Mouse (Mus musculus): Measurements from ENCODE around the gene Ssh3. TPM values are rescaled to one million over a fixed set of nuclear protein-coding genes. Genes with fewer than 3 reads are reported as not detected.

Gene Ssh3
- polyA plus RNA-seq, 1 experiment from 2014 or later, result 22.7 TPM

DNA sequence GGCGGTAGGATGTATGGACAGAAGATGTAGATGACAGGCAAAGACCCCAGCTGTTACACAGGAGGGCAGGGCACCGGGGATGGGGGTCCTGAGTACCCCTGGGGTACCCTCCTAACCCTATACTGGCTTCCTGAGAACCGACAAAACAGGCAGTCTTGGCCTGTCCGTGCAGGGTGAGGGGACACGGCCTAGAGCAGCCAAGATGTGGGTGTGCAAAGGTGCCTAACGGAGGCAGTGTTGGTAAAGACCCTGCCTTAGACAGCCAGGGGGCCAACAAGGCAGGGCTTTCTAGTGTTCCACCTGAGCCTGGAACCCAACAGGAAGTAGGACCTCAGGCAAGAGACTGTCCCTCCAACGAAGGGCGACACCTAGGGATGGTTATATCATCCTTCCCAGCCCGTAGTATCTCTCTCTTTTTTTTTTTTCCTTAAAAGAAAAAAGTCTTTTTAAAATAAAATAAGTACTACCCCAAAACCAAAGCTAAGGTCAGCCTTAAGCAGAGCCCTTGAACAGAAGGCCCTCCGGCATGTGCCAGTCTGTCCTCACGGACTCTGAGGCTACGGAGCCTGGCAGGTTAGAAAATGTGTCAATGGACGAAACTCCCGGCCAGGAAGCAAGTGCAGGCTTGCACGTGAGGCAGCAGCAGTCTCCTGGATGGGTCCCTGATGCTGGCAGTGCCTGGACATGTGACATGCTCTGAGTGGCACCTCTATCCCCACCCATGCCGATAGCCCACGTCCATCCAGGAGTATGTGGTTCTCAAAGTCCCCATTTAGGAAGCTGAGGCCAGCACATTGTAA is 29.5 kb upstream of the Ssh3 start:
- no peaks in the 10 kb centered on the region for H3K27me3 ChIP-seq (replicated peaks; ENCODE audit: insufficient read depth, low read length)
- no peaks in the 10 kb centered on the region for H3K36me3 ChIP-seq (ENCODE audit: insufficient read depth, low read length)
- no peak overlapping the region for H3K27ac ChIP-seq (ENCODE audit: low read length)
- H3K9me3 ChIP-seq (ENCODE audit: low read length), result no peaks in the 10 kb centered on the region
- no peak overlapping the region for H3K9ac ChIP-seq (replicated peaks; ENCODE audit: low read depth)
- H3K4me2 ChIP-seq (replicated peaks; ENCODE audit: low read depth, low read length), result no peak overlapping the region
- no peak for ATAC-seq
- peaks cover 38% of the 10 kb centered on the region for H3K4me1 ChIP-seq (ENCODE audit: insufficient read depth, low read depth, low read length)
- TF ChIP-seq EP300 (IDR thresholded peaks at IDR 0.05) (no peak), CTCF (IDR thresholded peaks at IDR 0.05) (no peak)
- WGBS, result 82% methylated on average over 17 of the region's 17 CpGs
- no peak overlapping the region for H3K4me3 ChIP-seq (ENCODE audit: low read depth, low read length)
- DNase-seq (ENCODE audit: low spot score), result no peak

DNA sequence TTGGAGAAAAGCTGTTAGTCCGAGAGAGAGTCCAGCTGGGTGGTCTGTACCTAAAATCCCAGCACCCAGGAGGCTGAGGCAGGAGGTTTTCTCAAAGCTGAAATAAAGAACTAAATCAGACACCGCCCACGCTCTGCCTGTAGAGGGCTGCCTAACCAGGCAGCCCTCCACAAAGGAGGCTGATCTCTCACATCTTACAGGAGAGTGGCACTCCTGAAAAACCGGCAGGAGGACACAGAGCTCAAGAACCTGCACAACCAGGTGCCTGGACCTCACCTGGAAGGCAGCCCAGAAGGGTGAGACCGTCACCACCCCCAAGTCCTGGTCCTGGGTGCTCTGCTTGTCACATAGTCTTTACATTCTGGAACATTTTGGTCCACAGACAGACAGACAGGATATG is 28.9 kb upstream of the Ssh3 start:
- ATAC-seq (no peak), DNase-seq (ENCODE audit: low spot score) (peak; percentile 44)
- 73% methylated on average over 5 of the region's 5 CpGs for WGBS
- H3K27me3 ChIP-seq (replicated peaks; ENCODE audit: insufficient read depth, low read length), result no peaks in the 10 kb centered on the region
- TF ChIP-seq CTCF (IDR thresholded peaks at IDR 0.05) (peak; percentile 27; the same call in 1 of the 2 replicates), EP300 (IDR thresholded peaks at IDR 0.05) (no peak)
- no peaks in the 10 kb centered on the region for H3K9me3 ChIP-seq (ENCODE audit: low read length)
- no peaks in the 10 kb centered on the region for H3K36me3 ChIP-seq (ENCODE audit: insufficient read depth, low read length)
- no peak overlapping the region for H3K4me3 ChIP-seq (ENCODE audit: low read depth, low read length)
- H3K4me1 ChIP-seq (ENCODE audit: insufficient read depth, low read depth, low read length), result peaks cover 32% of the 10 kb centered on the region
- H3K9ac ChIP-seq (replicated peaks; ENCODE audit: low read depth), result no peak overlapping the region
- no peak overlapping the region for H3K4me2 ChIP-seq (replicated peaks; ENCODE audit: low read depth, low read length)
- H3K27ac ChIP-seq (ENCODE audit: low read length), result no peak overlapping the region

DNA sequence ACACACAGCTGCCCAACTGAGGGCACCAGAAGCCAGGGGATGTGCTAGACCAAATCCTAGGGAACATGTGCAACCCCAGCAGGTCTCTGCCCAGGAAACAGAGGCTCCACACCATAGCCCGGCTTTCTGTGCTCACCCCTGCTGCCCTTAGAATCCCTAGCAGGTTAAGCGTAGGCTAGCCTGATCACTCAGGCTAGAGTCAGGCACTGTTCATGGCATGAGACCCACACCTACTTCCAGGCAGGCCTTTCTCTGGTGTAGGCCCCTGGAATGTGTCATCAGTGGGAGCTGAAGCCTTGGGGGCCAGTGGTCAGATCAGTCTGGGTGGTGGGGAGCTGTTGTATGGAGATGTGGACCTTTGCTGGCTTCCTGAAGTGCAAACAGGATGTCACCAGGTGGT is 27.6 kb upstream of the Ssh3 start:
- H3K27ac ChIP-seq (ENCODE audit: low read length), result peak overlapping the region; percentile 38; the same call in 1 of the 2 replicates
- DNase-seq (ENCODE audit: low spot score) (no peak), ATAC-seq (no peak)
- TF ChIP-seq EP300 (IDR thresholded peaks at IDR 0.05) (no peak), CTCF (IDR thresholded peaks at IDR 0.05) (no peak)
- 67% methylated on average over 2 of the region's 2 CpGs for WGBS
- H3K4me1 ChIP-seq (ENCODE audit: insufficient read depth, low read depth, low read length), result peaks cover 22% of the 10 kb centered on the region
- no peaks in the 10 kb centered on the region for H3K27me3 ChIP-seq (replicated peaks; ENCODE audit: insufficient read depth, low read length)
- H3K9ac ChIP-seq (replicated peaks; ENCODE audit: low read depth), result no peak overlapping the region
- no peak overlapping the region for H3K4me3 ChIP-seq (ENCODE audit: low read depth, low read length)
- no peak overlapping the region for H3K4me2 ChIP-seq (replicated peaks; ENCODE audit: low read depth, low read length)
- peaks cover 12% of the 10 kb centered on the region for H3K36me3 ChIP-seq (ENCODE audit: insufficient read depth, low read length)
- no peaks in the 10 kb centered on the region for H3K9me3 ChIP-seq (ENCODE audit: low read length)

DNA sequence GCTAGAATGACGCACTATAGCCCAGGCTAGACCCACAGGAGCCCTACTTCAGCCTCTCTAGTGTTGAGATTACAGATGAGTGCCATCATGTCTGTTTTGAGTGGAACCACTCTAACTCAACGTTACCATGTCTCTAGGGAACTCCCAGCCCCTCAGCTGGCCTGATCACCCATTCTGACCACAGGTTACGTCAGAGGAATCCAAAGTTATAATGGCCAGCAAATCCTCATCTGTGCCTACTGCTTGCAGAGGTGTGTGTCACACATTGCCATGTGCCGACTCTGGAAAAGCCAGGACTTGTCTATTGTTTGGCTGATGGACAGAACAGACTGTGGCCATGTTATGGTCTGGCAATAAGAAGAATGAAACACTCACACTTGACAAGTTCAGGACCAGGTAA is 26.4 kb upstream of the Ssh3 start:
- no peaks in the 10 kb centered on the region for H3K27me3 ChIP-seq (replicated peaks; ENCODE audit: insufficient read depth, low read length)
- TF ChIP-seq CTCF (IDR thresholded peaks at IDR 0.05) (no peak), EP300 (IDR thresholded peaks at IDR 0.05) (no peak)
- ATAC-seq, result no peak
- no peak overlapping the region for H3K4me2 ChIP-seq (replicated peaks; ENCODE audit: low read depth, low read length)
- peak overlapping the region; percentile 63; the same call in 1 of the 2 replicates for H3K27ac ChIP-seq (ENCODE audit: low read length)
- peaks cover 11% of the 10 kb centered on the region for H3K4me1 ChIP-seq (ENCODE audit: insufficient read depth, low read depth, low read length)
- H3K36me3 ChIP-seq (ENCODE audit: insufficient read depth, low read length), result peaks cover 23% of the 10 kb centered on the region
- no peak overlapping the region for H3K4me3 ChIP-seq (ENCODE audit: low read depth, low read length)
- WGBS, result 67% methylated on average over 4 of the region's 4 CpGs
- H3K9me3 ChIP-seq (ENCODE audit: low read length), result no peaks in the 10 kb centered on the region
- no peak overlapping the region for H3K9ac ChIP-seq (replicated peaks; ENCODE audit: low read depth)
- no peak for DNase-seq (ENCODE audit: low spot score)

DNA sequence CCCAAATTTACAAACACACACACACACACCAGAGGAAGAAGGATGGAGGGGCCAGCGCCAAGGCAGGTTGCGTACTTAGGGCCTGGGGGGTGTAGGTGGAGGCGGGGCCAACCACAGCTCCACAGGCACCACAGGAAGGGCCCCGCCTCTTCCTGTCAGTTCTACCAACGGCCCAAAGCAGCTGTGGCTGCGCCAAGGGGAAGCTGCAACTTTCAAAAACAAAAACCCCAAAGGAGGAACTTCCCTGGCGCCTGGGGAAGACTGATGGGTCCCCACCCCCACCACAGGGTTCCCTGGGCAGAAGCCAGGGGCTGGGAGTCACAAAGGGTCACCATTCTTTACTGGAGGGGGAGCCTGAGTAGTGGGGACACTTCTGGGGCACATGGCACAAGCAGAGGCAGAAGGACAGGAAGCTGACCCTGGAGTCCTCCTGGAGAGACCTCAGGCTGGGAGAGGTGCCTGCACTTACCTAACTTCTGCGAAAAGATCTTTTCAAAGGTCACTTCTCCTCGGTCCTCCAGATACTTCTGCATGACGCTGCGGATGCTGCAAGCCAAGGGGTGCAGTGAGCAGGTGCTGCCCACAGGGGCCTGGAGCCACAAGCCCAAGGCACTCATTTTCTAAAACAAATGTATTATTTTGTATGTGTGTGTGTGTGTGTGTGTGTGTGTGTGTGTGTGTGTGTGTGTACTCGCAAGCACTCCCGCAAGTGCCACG is 25.6 kb upstream of the Ssh3 start:
- H3K4me3 ChIP-seq (ENCODE audit: low read depth, low read length), result no peak overlapping the region
- ATAC-seq (peak; percentile 82), DNase-seq (ENCODE audit: low spot score) (peak; percentile 80)
- no peaks in the 10 kb centered on the region for H3K9me3 ChIP-seq (ENCODE audit: low read length)
- H3K27me3 ChIP-seq (replicated peaks; ENCODE audit: insufficient read depth, low read length), result no peaks in the 10 kb centered on the region
- H3K36me3 ChIP-seq (ENCODE audit: insufficient read depth, low read length), result peaks cover 31% of the 10 kb centered on the region
- TF ChIP-seq EP300 (IDR thresholded peaks at IDR 0.05), result peak; percentile 53; the same call in 1 of the 2 replicates
- TF ChIP-seq CTCF (IDR thresholded peaks at IDR 0.05), result no peak
- H3K4me1 ChIP-seq (ENCODE audit: insufficient read depth, low read depth, low read length), result peaks cover 4% of the 10 kb centered on the region
- H3K9ac ChIP-seq (replicated peaks; ENCODE audit: low read depth), result no peak overlapping the region
- 57% methylated on average over 14 of the region's 14 CpGs for WGBS
- H3K27ac ChIP-seq (ENCODE audit: low read length), result peak overlapping the region; percentile 63
- no peak overlapping the region; the same call in 1 of the 2 replicates for H3K4me2 ChIP-seq (replicated peaks; ENCODE audit: low read depth, low read length)

DNA sequence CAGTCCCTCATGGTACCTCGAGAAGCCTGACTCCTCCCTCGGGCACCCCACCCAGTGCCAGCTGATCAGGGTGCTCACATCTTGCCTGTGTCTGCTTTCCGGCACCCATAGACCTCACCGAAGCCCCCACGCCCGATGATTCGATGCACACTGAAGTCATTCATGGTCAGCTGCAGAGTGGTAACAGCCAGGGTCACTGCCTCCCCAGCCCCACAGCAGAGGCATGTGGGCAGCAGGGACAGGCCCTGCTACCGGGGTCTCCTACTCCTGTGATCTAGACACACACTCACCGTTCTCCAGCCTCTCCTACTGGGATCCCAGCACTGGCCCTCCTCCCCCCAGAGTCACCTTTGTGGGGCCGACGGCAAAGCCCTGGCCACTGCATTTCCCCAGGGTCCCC is 22.2 kb upstream of the Ssh3 start:
- 93% methylated on average over 11 of the region's 11 CpGs for WGBS
- no peak overlapping the region for H3K9ac ChIP-seq (replicated peaks; ENCODE audit: low read depth)
- DNase-seq (ENCODE audit: low spot score), result no peak
- no peaks in the 10 kb centered on the region for H3K9me3 ChIP-seq (ENCODE audit: low read length)
- no peak for ATAC-seq
- no peaks in the 10 kb centered on the region for H3K27me3 ChIP-seq (replicated peaks; ENCODE audit: insufficient read depth, low read length)
- no peak overlapping the region for H3K27ac ChIP-seq (ENCODE audit: low read length)
- peaks cover 58% of the 10 kb centered on the region for H3K36me3 ChIP-seq (ENCODE audit: insufficient read depth, low read length)
- H3K4me2 ChIP-seq (replicated peaks; ENCODE audit: low read depth, low read length), result no peak overlapping the region
- no peak overlapping the region for H3K4me3 ChIP-seq (ENCODE audit: low read depth, low read length)
- TF ChIP-seq EP300 (IDR thresholded peaks at IDR 0.05), result no peak
- no peaks in the 10 kb centered on the region; the same call in 1 of the 2 replicates for H3K4me1 ChIP-seq (ENCODE audit: insufficient read depth, low read depth, low read length)

All from lung, postnatal 0 days (tissue).